Mouse (Mus musculus) cerebellum, adult 9-11 months (tissue): ENCODE measurements around the gene Stk19.

ENCODE experiments used
- DNase-seq: peaks from one replicate; pipeline ENCODE4 v3.0.0; 2022

The Stk19 gene

GRCm38 (mm10) chr17:34836856-34837221 lies at the start of gene Stk19, which contains the start of gene Dxo:
TSS of gene Stk19 (minus strand) at chr17:34836945.
TSS of gene Dxo (plus strand) at chr17:34837019.
- peak; percentile 96 for DNase-seq

- DNase-seq, result no peak
These were observed 48.9 kb upstream of the Stk19 start for GRCm38 (mm10) chr17:34885615-34886014.

GRCm38 (mm10) chr17:34884704-34885103 lies 48.0 kb upstream of the Stk19 start:
- DNase-seq, result no peak

- no peak for DNase-seq
These were observed 46.6 kb upstream of the Stk19 start for GRCm38 (mm10) chr17:34883332-34883731.

DNA sequence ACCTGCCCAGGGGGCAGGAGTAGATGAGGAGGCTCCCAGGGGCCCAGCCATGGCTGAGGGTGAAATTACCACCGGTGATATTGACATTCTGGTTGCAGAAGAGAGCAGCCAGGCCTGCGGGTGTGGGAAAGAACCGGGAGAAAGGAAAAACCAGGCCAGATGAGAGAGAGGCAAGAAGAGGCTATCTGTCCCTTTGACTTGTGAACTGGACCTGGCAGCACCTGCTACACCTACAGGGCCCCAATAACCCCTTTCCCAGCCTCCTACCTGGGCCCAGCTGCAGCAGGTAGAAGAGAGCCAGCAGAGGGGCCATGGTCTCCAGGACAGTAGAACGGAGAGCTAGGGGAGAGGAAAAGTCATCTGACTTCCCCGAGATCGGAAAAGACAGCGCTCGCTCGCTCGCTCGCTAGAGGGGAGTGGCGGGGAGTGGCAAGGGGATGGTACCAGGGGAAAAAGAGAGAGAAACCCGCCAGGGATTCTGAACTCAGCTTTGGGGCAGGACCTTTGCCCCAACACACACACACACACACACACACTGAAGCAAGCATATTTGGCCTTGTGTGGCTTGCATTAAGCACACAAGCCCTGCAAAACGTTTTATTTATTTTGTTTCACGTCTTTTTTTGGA lies 45.1 kb upstream of the Stk19 start, which contains the start of gene Gm20547:
Gene Gm20547 (minus strand): TSS at position 360 of the 628 bp plus-strand sequence.
- no peak for DNase-seq

DNA sequence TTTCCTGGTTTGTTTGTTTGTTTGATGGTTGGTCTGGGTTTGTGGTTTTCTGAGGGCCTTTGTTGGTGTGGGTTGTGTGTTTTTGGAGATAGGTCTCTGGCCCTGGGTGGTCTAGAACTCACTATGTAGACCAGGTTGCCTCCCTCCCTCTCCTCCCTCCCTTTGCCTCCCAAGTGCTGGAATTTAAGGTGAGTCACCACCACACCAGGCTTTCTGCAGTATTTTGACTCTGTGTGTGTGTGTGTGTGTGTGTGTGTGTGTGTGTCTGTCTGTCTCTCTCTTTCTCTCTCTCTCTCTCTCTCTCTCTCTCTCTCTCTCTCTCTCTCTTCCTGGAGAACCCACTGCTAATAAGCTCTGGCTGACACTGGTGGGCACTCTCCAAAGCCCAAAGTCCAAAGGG lies 44.4 kb upstream of the Stk19 start:
- DNase-seq, result no peak

GRCm38 (mm10) chr17:34879336-34879879 lies 42.7 kb upstream of the Stk19 start, which contains the start of gene Zbtb12:
TSS of gene Zbtb12 (plus strand) at chr17:34879483.
- no peak for DNase-seq

DNA sequence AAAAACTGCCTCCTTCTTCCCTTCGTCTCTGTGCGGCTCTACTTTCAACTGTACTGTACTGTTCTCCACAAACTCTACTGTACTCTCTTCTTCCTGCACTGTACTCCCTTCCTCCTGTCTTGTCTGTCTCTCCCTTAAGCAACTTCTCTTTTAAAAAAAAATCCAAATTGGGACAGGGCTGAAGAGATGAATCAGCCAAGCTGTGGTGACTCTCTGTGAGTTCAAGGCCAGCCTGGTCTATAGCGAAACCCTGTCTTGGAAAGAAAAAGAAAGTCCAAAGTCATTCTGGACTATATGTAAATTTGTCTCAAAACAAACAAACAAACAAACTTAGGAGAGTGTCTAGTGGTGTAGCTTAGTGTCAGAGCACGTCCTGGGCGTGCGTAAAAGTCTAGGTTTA lies 37.6 kb upstream of the Stk19 start:
- no peak for DNase-seq

DNA sequence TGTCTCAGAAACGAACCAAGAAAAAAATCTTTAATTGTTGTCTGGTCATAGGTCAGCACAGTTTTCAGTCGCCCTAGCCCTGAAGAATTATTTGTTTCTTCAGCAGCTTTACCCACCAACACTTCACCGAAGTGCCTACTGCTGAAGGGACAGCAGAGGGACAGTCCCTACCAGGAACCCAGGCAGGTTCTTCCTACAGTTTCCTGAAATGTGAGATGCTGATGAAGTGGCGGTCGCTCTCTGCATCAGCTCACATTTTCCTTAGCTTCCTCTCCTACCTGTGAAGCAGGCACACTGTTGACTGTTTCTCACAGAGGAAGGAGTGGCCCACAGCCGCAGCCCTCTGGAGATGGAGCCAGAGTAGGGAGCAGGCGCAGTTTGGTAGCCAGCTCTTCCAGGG lies 29.2 kb upstream of the Stk19 start:
- no peak for DNase-seq

GRCm38 (mm10) chr17:34862416-34863081 lies 25.8 kb upstream of the Stk19 start, which contains the start of gene Cfb:
TSS of gene Cfb (minus strand) at chr17:34862518.
- DNase-seq, result no peak

DNA sequence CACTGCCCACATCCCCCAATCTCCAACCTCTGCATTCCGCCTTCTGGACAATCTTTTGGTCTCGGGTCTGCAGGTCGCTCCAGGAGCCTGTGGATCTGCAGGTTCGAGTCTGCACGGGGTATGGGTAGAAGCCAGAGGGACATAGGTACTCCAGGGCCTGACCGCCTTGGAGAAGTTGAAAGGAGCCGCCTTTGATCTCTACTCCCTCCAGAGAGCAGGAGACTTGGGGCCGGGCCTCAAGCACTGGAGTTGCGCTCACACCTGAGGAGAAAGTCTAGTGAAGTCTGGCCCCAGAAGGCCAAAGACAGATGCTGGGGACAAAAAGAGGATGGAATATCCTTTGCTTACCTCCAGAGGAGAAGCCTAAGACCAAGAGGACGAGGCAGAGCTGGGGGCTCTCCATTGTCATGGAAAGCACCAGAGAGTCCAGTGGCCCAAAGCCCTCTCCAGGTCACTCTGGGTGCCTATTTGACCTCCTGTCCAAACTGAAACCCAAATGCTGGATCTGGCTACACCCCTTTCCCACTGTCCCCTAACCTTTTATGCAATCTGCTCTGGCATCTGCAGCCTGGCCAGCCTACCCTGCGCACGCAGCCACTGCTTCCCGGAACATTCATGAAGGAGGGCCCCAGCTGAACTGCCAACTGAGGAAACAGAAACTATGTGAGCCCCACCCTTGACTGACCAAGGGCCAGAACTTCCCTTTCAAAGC lies 25.1 kb upstream of the Stk19 start:
- DNase-seq, result no peak

- no peak for DNase-seq
These were observed 23.8 kb upstream of the Stk19 start for GRCm38 (mm10) chr17:34860514-34860913.

DNA sequence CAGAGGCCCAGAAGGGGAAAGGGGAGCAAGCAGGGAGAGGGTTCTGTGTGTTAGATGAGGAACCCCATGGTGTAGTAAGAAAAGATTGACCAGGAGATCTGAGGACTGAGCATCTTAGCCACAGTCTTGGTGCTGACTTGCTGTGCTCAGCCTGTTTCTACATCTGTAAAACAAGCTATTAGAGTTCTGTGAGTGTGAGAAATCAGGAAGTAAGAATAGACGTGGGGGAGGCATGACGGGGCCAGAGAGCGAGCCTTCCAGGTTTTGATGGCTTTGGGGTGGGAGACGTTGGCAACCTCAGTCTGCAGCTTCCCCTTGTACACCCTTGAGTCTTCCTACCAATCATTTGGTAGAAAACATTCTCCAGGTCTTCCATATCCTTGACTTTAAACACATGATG lies 21.9 kb upstream of the Stk19 start:
- no peak for DNase-seq

GRCm38 (mm10) chr17:34855825-34856224 lies 19.1 kb upstream of the Stk19 start:
- no peak for DNase-seq

DNA sequence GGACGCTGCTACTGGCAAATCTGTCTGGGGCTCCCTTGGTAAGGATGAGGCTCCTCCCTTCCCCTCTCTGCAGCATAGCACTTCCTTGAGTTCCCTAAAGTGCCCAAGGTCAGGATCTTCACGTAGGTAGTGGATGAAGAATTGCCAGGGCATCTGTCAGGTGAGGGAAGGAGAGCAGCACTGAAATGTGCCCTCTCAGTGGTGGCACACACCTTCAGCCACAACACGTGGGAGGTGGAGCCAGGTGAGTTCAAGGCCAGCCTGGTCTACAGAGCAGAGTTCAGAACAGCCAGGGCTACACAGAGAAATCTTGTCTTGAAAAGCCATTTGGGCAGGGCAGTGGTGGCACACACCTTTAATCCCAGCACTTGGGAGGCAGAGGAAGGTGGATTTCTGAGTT lies 18.0 kb upstream of the Stk19 start:
- DNase-seq, result no peak

- DNase-seq, result no peak
These were observed 16.8 kb upstream of the Stk19 start for GRCm38 (mm10) chr17:34853511-34853910.

- no peak for DNase-seq
These were observed 13.9 kb upstream of the Stk19 start for GRCm38 (mm10) chr17:34850517-34851125.

GRCm38 (mm10) chr17:34849722-34850516 lies 13.2 kb upstream of the Stk19 start, which contains the start of the genes Skiv2l and Nelfe:
TSS of gene Skiv2l (minus strand) at chr17:34850210.
TSS of gene Nelfe (plus strand) at chr17:34850391.
- DNase-seq, result peak; percentile 98

- no peak for DNase-seq
These were observed 10.9 kb upstream of the Stk19 start for GRCm38 (mm10) chr17:34847615-34848014.

- no peak for DNase-seq
These were observed 10.4 kb upstream of the Stk19 start for GRCm38 (mm10) chr17:34847192-34847591.

- no peak for DNase-seq
These were observed 8.1 kb upstream of the Stk19 start for GRCm38 (mm10) chr17:34844884-34845283.

- DNase-seq, result no peak
These were observed 4.1 kb upstream of the Stk19 start for GRCm38 (mm10) chr17:34840736-34841307.
